Mouse (Mus musculus) heart, adult 2 months (tissue): ENCODE data around the gene Bahcc1. TPM values are rescaled to one million over a fixed set of nuclear protein-coding genes. Genes with fewer than 3 reads are reported as not detected.

Experiments used
- DNase-seq, 2 experiments: peaks; one replicate each; pipeline ENCODE4 v3.0.0; 2021
- H3K27ac ChIP-seq: fragments of 200-600 bp; 2 replicates; pipeline ENCODE4 v1.8.1; 2022
- H3K27me3 ChIP-seq: fragments of 200-500 bp; 2 replicates; pipeline ENCODE4 v1.6.1; 2012; ENCODE audit warnings: mild to moderate bottlenecking, low read length, inconsistent platforms, mixed read lengths; ENCODE audit not compliant: control insufficient read depth, insufficient read depth
- H3K36me3 ChIP-seq: fragments of 200-500 bp; 2 replicates; pipeline ENCODE4 v1.6.1; 2012; ENCODE audit warnings: low read length, inconsistent platforms; ENCODE audit not compliant: control insufficient read depth, insufficient read depth
- H3K4me1 ChIP-seq: fragments of 200-500 bp; 2 replicates; pipeline ENCODE4 v1.6.1; 2011; ENCODE audit warnings: low read length; ENCODE audit not compliant: control insufficient read depth, insufficient read depth
- H3K4me3 ChIP-seq: fragments of 200-600 bp; 2 replicates; pipeline ENCODE4 v1.8.1; 2022
- H3K79me2 ChIP-seq: fragments of 200-500 bp; replicated peaks from 2 replicates; pipeline ENCODE4 v1.6.1; 2012; ENCODE audit warnings: mild to moderate bottlenecking, inconsistent platforms, low read length, moderate library complexity, mixed read lengths; ENCODE audit not compliant: control insufficient read depth, insufficient read depth
- H3K9ac ChIP-seq: fragments of 200-500 bp; 2 replicates; pipeline ENCODE4 v1.6.1; 2012; ENCODE audit warnings: low read depth, mild to moderate bottlenecking, control low read depth, inconsistent platforms, low read length, mixed read lengths
- CTCF ChIP-seq: fragments of 200-600 bp; IDR thresholded peaks from 2 replicates; pipeline ENCODE4 v1.8.1; 2022; ENCODE audit warnings: antibody characterized with exemption, mild to moderate bottlenecking, moderate library complexity
- EP300 ChIP-seq: fragments of 200-500 bp; IDR thresholded peaks from 2 replicates; pipeline ENCODE4 v1.6.1; 2011; ENCODE audit warnings: low read depth, low read length, control low read depth; ENCODE audit not compliant: insufficient read depth
- POLR2A ChIP-seq: fragments of 200-500 bp; IDR thresholded peaks from 2 replicates; pipeline ENCODE4 v1.6.1; 2011; ENCODE audit warnings: mild to moderate bottlenecking, low read depth, low read length, control low read depth; ENCODE audit not compliant: insufficient read depth
- WGBS: fragments of 180-500 bp; shearing (Covaris S2); methylation state at CpG from one replicate; pipeline ENCODE4 v1.1.7; 2018; 5-methylcytosine and 5-hydroxymethylcytosine counted together
- intact Hi-C: fragments of 180-260 bp; cut with DNase I; formaldehyde crosslinking; loops from one replicate; pipeline ENCODE4 v1.15.1; 2025
- microRNA-seq, 2 experiments: library from miRNA; unstranded; fragments of <30 nt; microRNA quantifications; one replicate each; pipeline ENCODE4 v1.2.0; 2021
- polyA plus RNA-seq: library from polyadenylated mRNA; depleted of rRNA; stranded (reverse); fragments of >200 nt; gene quantifications from 2 replicates; pipeline ENCODE4 v1.2.3, GENCODE M21; 2012; rRNA removed
- total RNA-seq, 2 experiments: library from RNA; stranded (reverse); gene quantifications; 2 replicates each; pipeline ENCODE4 v1.2.3; 2021

The Bahcc1 gene
- total and polyA plus RNA-seq, 3 experiments: 5.4 to 9.7 (median 6.4) TPM

GRCm38 (mm10) chr11:120320156-120320555, 87.4 kb downstream of the Bahcc1 start:
- no peaks in the 10 kb centered on the region for H3K36me3 ChIP-seq
- H3K4me1 ChIP-seq: peaks cover 1% of the 10 kb centered on the region; the same call in 1 of the 2 replicates
- no peak overlapping the region for H3K4me3 ChIP-seq
- no peak for DNase-seq
- intact Hi-C loops: no loop called here
- H3K27ac ChIP-seq: no peak overlapping the region
- H3K79me2 ChIP-seq: no peaks in the 10 kb centered on the region
- H3K27me3 ChIP-seq: no peaks in the 10 kb centered on the region
- whole genome bisulfite sequencing: 95% methylated on average over 10 of the region's 10 CpGs
- no peak for TF ChIP-seq EP300
- TF ChIP-seq CTCF: no peak
- no peak for TF ChIP-seq POLR2A
- H3K9ac ChIP-seq: no peak overlapping the region

- TF ChIP-seq CTCF (no peak), POLR2A (no peak), EP300 (no peak)
- Histone ChIP-seq H3K79me2 (no peaks in the 10 kb centered on the region), H3K4me3 (no peak overlapping the region), H3K27ac (no peak overlapping the region), H3K36me3 (no peaks in the 10 kb centered on the region), H3K4me1 (no peaks in the 10 kb centered on the region), H3K9ac (no peak overlapping the region), H3K27me3 (no peaks in the 10 kb centered on the region)
- 49% methylated on average over 6 of the region's 6 CpGs for WGBS
- intact Hi-C loops: no loop called here
- no peak for DNase-seq
These were observed 102.8 kb downstream of the Bahcc1 start for GRCm38 (mm10) chr11:120335431-120336021.

- Histone ChIP-seq H3K4me3 (no peak overlapping the region), H3K9ac (no peak overlapping the region), H3K4me1 (no peaks in the 10 kb centered on the region), H3K79me2 (no peaks in the 10 kb centered on the region), H3K27ac (no peak overlapping the region), H3K27me3 (no peaks in the 10 kb centered on the region), H3K36me3 (no peaks in the 10 kb centered on the region)
- intact Hi-C loops: no loop called here
- WGBS: 55% methylated on average over 2 of the region's 2 CpGs
- no peak for TF ChIP-seq POLR2A
- no peak for TF ChIP-seq EP300
- TF ChIP-seq CTCF: 0 out of 2 replicates have a peak, but pooled peaks have one; percentile 7
- DNase-seq: no peak
These were observed 104.7 kb downstream of the Bahcc1 start for GRCm38 (mm10) chr11:120337447-120337846.

GRCm38 (mm10) chr11:120338786-120339185, 106.0 kb downstream of the Bahcc1 start:
- no peaks in the 10 kb centered on the region for H3K27me3 ChIP-seq
- no peak overlapping the region for H3K4me3 ChIP-seq
- 79% methylated on average over 3 of the region's 3 CpGs for WGBS
- H3K79me2 ChIP-seq: no peaks in the 10 kb centered on the region
- no peak for DNase-seq
- TF ChIP-seq POLR2A (no peak), CTCF (no peak), EP300 (no peak)
- intact Hi-C loops: no loop called here
- no peak overlapping the region for H3K9ac ChIP-seq
- H3K4me1 ChIP-seq: no peaks in the 10 kb centered on the region
- H3K36me3 ChIP-seq: no peaks in the 10 kb centered on the region
- H3K27ac ChIP-seq: no peak overlapping the region

- no peaks in the 10 kb centered on the region for H3K27me3 ChIP-seq
- intact Hi-C loops: no loop called here
- no peaks in the 10 kb centered on the region for H3K79me2 ChIP-seq
- TF ChIP-seq CTCF: no peak
- no peak for TF ChIP-seq EP300
- no peak for TF ChIP-seq POLR2A
- H3K4me1 ChIP-seq: peaks cover under 1% of the 10 kb centered on the region; the same call in 1 of the 2 replicates
- no peak for DNase-seq
- no peak overlapping the region for H3K27ac ChIP-seq
- H3K4me3 ChIP-seq: no peak overlapping the region
- H3K9ac ChIP-seq: no peak overlapping the region
- 79% methylated on average over 10 of the region's 10 CpGs for WGBS
- H3K36me3 ChIP-seq: peaks cover under 1% of the 10 kb centered on the region
These were observed 107.3 kb downstream of the Bahcc1 start for GRCm38 (mm10) chr11:120339978-120340513.

- DNase-seq: no peak
- Histone ChIP-seq H3K79me2 (no peaks in the 10 kb centered on the region), H3K4me1 (peaks cover 5% of the 10 kb centered on the region), H3K4me3 (no peak overlapping the region), H3K36me3 (peaks cover 5% of the 10 kb centered on the region), H3K27ac (no peak overlapping the region), H3K27me3 (no peaks in the 10 kb centered on the region), H3K9ac (no peak overlapping the region)
- TF ChIP-seq EP300 (no peak), CTCF (no peak), POLR2A (no peak)
- intact Hi-C loops: no loop called here
- 93% methylated on average over 4 of the region's 4 CpGs for WGBS
These were observed 108.9 kb downstream of the Bahcc1 start for GRCm38 (mm10) chr11:120341661-120342060.

Small RNA genes lying within 50 kb of the gene (microRNA-seq; reads per million reads assigned to microRNA genes)
- gene Gm47297: 0 reads per million in 2 experiments

Other genes with a start within 250 kb of the Bahcc1 start
- 1 to 10 TPM; 3.6 to 4.7 TPM for gene Aatk, start 185.8 kb upstream of the Bahcc1 start, total RNA-seq
- gene Aatk, start 185.8 kb upstream of the Bahcc1 start, polyA plus RNA-seq: 10.3 and 12.1 TPM in 2 replicates
- gene Cep131, start 146.1 kb upstream of the Bahcc1 start, total RNA-seq: 10 to 100 TPM in 1 of 2 experiments, 1 to 10 TPM in 1; 9.3 to 10.7 TPM
- gene Cep131, start 146.1 kb upstream of the Bahcc1 start, polyA plus RNA-seq: 3.7 and 6.5 TPM in 2 replicates
- gene Tepsin, start 134.2 kb upstream of the Bahcc1 start, total RNA-seq: 1 to 10 TPM; 6.1 to 6.3 TPM
- 19.1 and 22.8 TPM in 2 replicates for gene Tepsin, start 134.2 kb upstream of the Bahcc1 start, polyA plus RNA-seq
- 10 to 100 TPM; 82.7 to 93.9 TPM for gene Ndufaf8, start 134.0 kb upstream of the Bahcc1 start, total RNA-seq
- 35.5 and 51.0 TPM in 2 replicates for gene Ndufaf8, start 134.0 kb upstream of the Bahcc1 start, polyA plus RNA-seq
- 10 to 100 TPM; 83.1 to 89.6 TPM for gene Slc38a10, start 81.6 kb upstream of the Bahcc1 start, total RNA-seq
- 84.5 and 128 TPM in 2 replicates for gene Slc38a10, start 81.6 kb upstream of the Bahcc1 start, polyA plus RNA-seq
- gene Actg1, start 115.6 kb downstream of the Bahcc1 start, total RNA-seq: 100 to 1,000 TPM; 222 to 321 TPM
- gene Actg1, start 115.6 kb downstream of the Bahcc1 start, polyA plus RNA-seq: 510 and 694 TPM in 2 replicates
- not detected for gene Fscn2, start 128.6 kb downstream of the Bahcc1 start, total RNA-seq
- 0.15 and 0.21 TPM in 2 replicates for gene Fscn2, start 128.6 kb downstream of the Bahcc1 start, polyA plus RNA-seq
- 10 to 100 TPM; 13.0 to 13.4 TPM for gene Faap100, start 145.8 kb downstream of the Bahcc1 start, total RNA-seq
- 25.8 and 27.3 TPM in 2 replicates for gene Faap100, start 145.8 kb downstream of the Bahcc1 start, polyA plus RNA-seq
- 10 to 100 TPM; 54.8 to 58.4 TPM for gene Nploc4, start 204.8 kb downstream of the Bahcc1 start, total RNA-seq
- 36.6 and 55.4 TPM in 2 replicates for gene Nploc4, start 204.8 kb downstream of the Bahcc1 start, polyA plus RNA-seq
- 1 to 10 TPM in 1 of 2 experiments, under 1 TPM in 1; 0.42 to 1.5 TPM for gene Tspan10, start 209.7 kb downstream of the Bahcc1 start, total RNA-seq
- gene Tspan10, start 209.7 kb downstream of the Bahcc1 start, polyA plus RNA-seq: 0.09 and 0.41 TPM in 2 replicates
- gene Pde6g, start 220.6 kb downstream of the Bahcc1 start, total RNA-seq: under 1 TPM; 0.52 to 0.76 TPM
- 0.53 and 1.3 TPM in 2 replicates for gene Pde6g, start 220.6 kb downstream of the Bahcc1 start, polyA plus RNA-seq
- 10 to 100 TPM; 57.4 to 61.6 TPM for gene Oxld1, start 225.1 kb downstream of the Bahcc1 start, total RNA-seq
- gene Oxld1, start 225.1 kb downstream of the Bahcc1 start, polyA plus RNA-seq: 52.0 and 59.4 TPM in 2 replicates
- 1 to 10 TPM; 5.8 to 6.0 TPM for gene Ccdc137, start 225.2 kb downstream of the Bahcc1 start, total RNA-seq
- 6.7 and 11.7 TPM in 2 replicates for gene Ccdc137, start 225.2 kb downstream of the Bahcc1 start, polyA plus RNA-seq
- gene Arl16, start 234.7 kb downstream of the Bahcc1 start, total RNA-seq: 10 to 100 TPM in 1 of 2 experiments, 1 to 10 TPM in 1; 9.1 to 10.8 TPM
- 13.6 and 17.1 TPM in 2 replicates for gene Arl16, start 234.7 kb downstream of the Bahcc1 start, polyA plus RNA-seq